Mouse (Mus musculus) small intestine, adult 2 months (tissue): ENCODE results near the gene Acot7.
A peak's percentile ranks its signal among the peaks of the same experiment; 100 is the strongest.

ENCODE experiments used
- CTCF ChIP-seq: fragments of 200-500 bp; IDR thresholded peaks from 2 replicates; pipeline ENCODE4 v1.5.1; 2012; ENCODE audit warnings: low read depth, mild to moderate bottlenecking, control low read depth, inconsistent platforms, low read length, moderate library complexity, mixed read lengths; ENCODE audit not compliant: insufficient replicate concordance, insufficient read length; ENCODE audit errors: extremely low read depth
- POLR2A ChIP-seq: fragments of 200-500 bp; IDR thresholded peaks from 2 replicates; pipeline ENCODE4 v1.6.1; 2012; ENCODE audit warnings: low read depth, mild to moderate bottlenecking, control low read depth, inconsistent platforms, low read length, moderate library complexity

GRCm38 (mm10) chr4:152213760-152214480 lies 36.0 kb downstream of the Acot7 start:
- TF ChIP-seq CTCF (peak; percentile 75; the same call in 1 of the 2 replicates), POLR2A (no peak)
